Mouse (Mus musculus) neural tube, postnatal 0 days (tissue): ENCODE results near the gene Olfr730. TPM values are rescaled to one million over a fixed set of nuclear protein-coding genes. Genes with fewer than 3 reads are reported as not detected.

ENCODE experiments used
- polyA plus RNA-seq: library from polyadenylated mRNA; unstranded; fragments of >200 nt; fragmentation: Nextera tagmentation; extraction: Ambion mirVana; gene quantifications from 2 replicates; pipeline ENCODE4 v1.2.1, GENCODE M21; 2015

The Olfr730 gene
- not detected in 2 replicates for polyA plus RNA-seq

DNA sequence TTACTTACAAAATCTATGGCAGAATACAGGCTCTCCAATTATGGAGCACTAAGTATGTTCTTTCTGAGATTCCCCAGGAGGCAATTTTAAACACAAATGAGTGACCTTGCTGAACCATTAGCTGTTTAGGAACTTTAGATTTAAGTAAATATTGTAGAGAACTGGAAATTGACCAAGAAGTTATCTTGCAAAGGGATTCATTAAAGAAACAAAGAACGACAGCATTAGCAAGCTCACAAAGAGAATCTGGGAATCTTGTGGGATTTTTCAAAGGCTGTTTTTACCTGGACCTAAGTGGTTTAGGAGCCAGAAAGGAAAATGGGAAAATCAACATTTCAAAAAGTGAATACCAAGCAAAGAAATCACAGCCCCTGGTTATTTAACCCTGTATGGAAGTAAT lies at the start of gene Olfr730:
TSS of gene Olfr730 (minus strand) at position 101 of the 400 bp plus-strand sequence.

DNA sequence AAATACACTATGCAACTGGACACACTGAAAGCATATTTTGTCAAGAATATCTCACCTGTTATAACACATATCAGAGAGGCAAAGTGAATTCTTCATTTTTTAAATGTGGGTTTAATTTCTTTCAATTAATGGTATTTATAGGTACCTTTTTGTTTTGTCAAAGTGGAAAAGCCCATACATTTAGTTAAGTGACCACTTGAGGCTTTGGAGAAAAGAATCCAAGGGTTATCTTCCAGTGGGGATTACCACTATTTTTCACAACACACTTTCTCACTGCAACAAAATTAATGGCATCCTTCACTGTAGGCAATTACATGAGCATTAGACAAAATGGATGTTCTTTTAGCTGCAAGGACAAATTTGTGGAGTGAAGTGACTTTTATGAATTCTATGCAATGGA lies 35.2 kb downstream of the Olfr730 start, which contains the start of gene Olfr729:
TSS of gene Olfr729 (minus strand) at position 101 of the 400 bp plus-strand sequence.

DNA sequence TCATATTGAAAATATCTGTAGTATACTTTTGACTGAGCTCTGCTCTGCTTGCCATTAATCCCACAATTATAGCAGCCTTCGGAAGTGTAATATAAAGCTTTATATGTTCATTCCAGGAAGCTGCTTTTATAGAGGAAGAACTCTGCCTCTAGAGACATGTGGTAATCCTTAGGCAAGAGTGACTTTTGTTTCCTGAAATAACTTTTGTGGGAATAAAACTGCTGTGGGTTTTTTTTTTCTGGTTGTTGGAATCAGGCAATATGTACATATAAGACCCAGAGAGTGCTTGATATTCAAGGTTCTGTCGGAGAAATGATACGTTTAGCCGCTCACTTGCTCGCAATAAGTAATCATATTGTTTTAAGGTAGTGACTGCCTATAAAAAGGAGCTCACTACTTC lies 45.4 kb downstream of the Olfr730 start, which contains the start of gene Olfr728:
TSS of gene Olfr728 (minus strand) at position 101 of the 400 bp plus-strand sequence.

Other genes starting within 250 kb of the Olfr730 start
- gene Olfr724, start 224.9 kb downstream of the Olfr730 start, polyA plus RNA-seq, result not detected in 2 replicates
- not detected in 2 replicates for gene Olfr725, start 147.8 kb downstream of the Olfr730 start, polyA plus RNA-seq
- gene Olfr726, start 97.2 kb downstream of the Olfr730 start, polyA plus RNA-seq, result not detected in 2 replicates
- not detected in 2 replicates for gene Olfr727, start 65.0 kb downstream of the Olfr730 start, polyA plus RNA-seq
- gene Olfr728, start 45.5 kb downstream of the Olfr730 start, polyA plus RNA-seq, result not detected in 2 replicates
- not detected in 2 replicates for gene Olfr729, start 35.3 kb downstream of the Olfr730 start, polyA plus RNA-seq
- gene Olfr731, start 53.7 kb upstream of the Olfr730 start, polyA plus RNA-seq, result not detected in 2 replicates
- gene Olfr732, start 96.0 kb upstream of the Olfr730 start, polyA plus RNA-seq, result not detected in 2 replicates
- gene Olfr733, start 113.3 kb upstream of the Olfr730 start, polyA plus RNA-seq, result not detected in 2 replicates
- not detected in 2 replicates for gene Olfr734, start 138.6 kb upstream of the Olfr730 start, polyA plus RNA-seq
- gene Olfr735, start 160.7 kb upstream of the Olfr730 start, polyA plus RNA-seq, result not detected in 2 replicates
- not detected in 2 replicates for gene Tlr11, start 169.7 kb upstream of the Olfr730 start, polyA plus RNA-seq
- not detected in 2 replicates for gene Olfr736, start 193.0 kb upstream of the Olfr730 start, polyA plus RNA-seq
- gene Olfr738, start 219.4 kb upstream of the Olfr730 start, polyA plus RNA-seq, result not detected in 2 replicates
- not detected in 2 replicates for gene Olfr739, start 230.4 kb upstream of the Olfr730 start, polyA plus RNA-seq